Mouse (Mus musculus): ENCODE measurements around the gene Plce1. TPM values are rescaled to one million over a fixed set of nuclear protein-coding genes. Genes with fewer than 3 reads are reported as not detected.

The Plce1 gene
- polyA plus RNA-seq, 1 experiment from 2014 or later = 3.9 TPM

- no peaks in the 10 kb centered on the region for H3K27me3 ChIP-seq (ENCODE audit: control insufficient read depth, insufficient read depth, low read length)
- H3K4me3 ChIP-seq (ENCODE audit: low read depth, low read length) = no peak overlapping the region
- no peak overlapping the region for H3K4me2 ChIP-seq (ENCODE audit: low read depth, low read length)
- no peak overlapping the region for H3K9ac ChIP-seq (replicated peaks; ENCODE audit: low read depth, low read length)
- no peak overlapping the region for H3K27ac ChIP-seq (ENCODE audit: low read depth, low read length)
- no peaks in the 10 kb centered on the region for H3K4me1 ChIP-seq (ENCODE audit: control insufficient read depth, insufficient read depth, low read length)
- 88% methylated on average over 7 of the region's 7 CpGs for WGBS
- H3K9me3 ChIP-seq (ENCODE audit: control insufficient read depth, low read length) = no peaks in the 10 kb centered on the region
- no peaks in the 10 kb centered on the region for H3K36me3 ChIP-seq (ENCODE audit: control insufficient read depth, insufficient read depth, low read length)
- ATAC-seq (ENCODE audit: low read depth) = no peak
Measured at GRCm38 (mm10) chr19:38672015-38672600, 191.2 kb downstream of the Plce1 start.

DNA sequence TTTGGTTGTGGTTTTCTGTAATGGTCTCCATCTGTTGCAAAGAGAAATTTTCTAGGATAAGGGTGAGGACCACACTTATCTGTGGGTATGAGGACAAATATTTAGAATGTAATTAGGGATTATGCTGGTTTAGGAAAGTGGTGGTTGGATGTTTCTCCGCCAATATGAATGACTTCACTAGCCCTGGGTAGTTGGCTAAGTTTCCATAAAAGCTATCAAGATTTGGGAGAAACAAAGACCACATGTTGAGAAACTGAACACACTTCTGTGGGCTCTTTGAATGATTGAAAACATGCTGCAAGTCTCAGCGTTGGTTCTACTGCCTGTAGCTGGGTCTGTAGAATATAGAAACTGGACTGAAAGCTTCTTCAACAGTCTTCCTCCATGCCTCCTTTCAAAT is 193.0 kb downstream of the Plce1 start:
- Histone ChIP-seq H3K4me3 (ENCODE audit: low read depth, low read length) (no peak overlapping the region), H3K4me2 (ENCODE audit: low read depth, low read length) (no peak overlapping the region), H3K27ac (ENCODE audit: low read depth, low read length) (no peak overlapping the region), H3K9ac (replicated peaks; ENCODE audit: low read depth, low read length) (no peak overlapping the region), H3K9me3 (ENCODE audit: control insufficient read depth, low read length) (no peaks in the 10 kb centered on the region), H3K4me1 (ENCODE audit: control insufficient read depth, insufficient read depth, low read length) (no peaks in the 10 kb centered on the region), H3K36me3 (ENCODE audit: control insufficient read depth, insufficient read depth, low read length) (no peaks in the 10 kb centered on the region), H3K27me3 (ENCODE audit: control insufficient read depth, insufficient read depth, low read length) (no peaks in the 10 kb centered on the region)
- ATAC-seq (ENCODE audit: low read depth) = no peak
- WGBS = 75% methylated on average over 2 of the region's 2 CpGs

DNA sequence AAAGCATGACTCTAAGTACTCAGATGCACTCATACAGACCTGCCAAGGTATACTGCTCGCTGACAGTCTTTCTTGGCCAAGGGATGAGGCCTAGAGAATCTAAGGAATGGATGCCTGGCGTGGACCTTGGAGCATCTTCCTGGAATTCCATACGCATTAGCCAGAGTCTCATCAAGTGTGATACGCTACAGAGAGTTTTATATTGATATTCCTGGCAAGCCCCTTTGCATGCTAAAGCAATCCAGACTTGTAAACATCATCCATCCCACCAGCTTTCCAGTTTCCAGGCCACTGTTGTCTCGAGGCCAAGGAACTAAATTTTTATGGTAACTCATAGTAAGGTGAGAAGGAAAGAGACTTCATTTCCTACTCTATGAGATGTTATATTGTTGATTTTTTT is 197.7 kb downstream of the Plce1 start:
- no peak overlapping the region for H3K4me2 ChIP-seq (ENCODE audit: low read depth, low read length)
- no peaks in the 10 kb centered on the region for H3K4me1 ChIP-seq (ENCODE audit: control insufficient read depth, insufficient read depth, low read length)
- H3K27ac ChIP-seq (ENCODE audit: low read depth, low read length) = no peak overlapping the region
- no peak overlapping the region for H3K4me3 ChIP-seq (ENCODE audit: low read depth, low read length)
- no peaks in the 10 kb centered on the region for H3K9me3 ChIP-seq (ENCODE audit: control insufficient read depth, low read length)
- ATAC-seq (ENCODE audit: low read depth) = no peak
- H3K27me3 ChIP-seq (ENCODE audit: control insufficient read depth, insufficient read depth, low read length) = no peaks in the 10 kb centered on the region
- H3K36me3 ChIP-seq (ENCODE audit: control insufficient read depth, insufficient read depth, low read length) = no peaks in the 10 kb centered on the region
- H3K9ac ChIP-seq (replicated peaks; ENCODE audit: low read depth, low read length) = no peak overlapping the region
- 93% methylated on average over 5 of the region's 5 CpGs for WGBS

GRCm38 (mm10) chr19:38679520-38679919 is 198.6 kb downstream of the Plce1 start:
- Histone ChIP-seq H3K27me3 (ENCODE audit: control insufficient read depth, insufficient read depth, low read length) (no peaks in the 10 kb centered on the region), H3K27ac (ENCODE audit: low read depth, low read length) (no peak overlapping the region), H3K9ac (replicated peaks; ENCODE audit: low read depth, low read length) (no peak overlapping the region), H3K4me2 (ENCODE audit: low read depth, low read length) (no peak overlapping the region), H3K36me3 (ENCODE audit: control insufficient read depth, insufficient read depth, low read length) (no peaks in the 10 kb centered on the region), H3K4me1 (ENCODE audit: control insufficient read depth, insufficient read depth, low read length) (no peaks in the 10 kb centered on the region), H3K9me3 (ENCODE audit: control insufficient read depth, low read length) (no peaks in the 10 kb centered on the region), H3K4me3 (ENCODE audit: low read depth, low read length) (no peak overlapping the region)
- no peak for ATAC-seq (ENCODE audit: low read depth)
- WGBS = 93% methylated on average over 4 of the region's 4 CpGs

DNA sequence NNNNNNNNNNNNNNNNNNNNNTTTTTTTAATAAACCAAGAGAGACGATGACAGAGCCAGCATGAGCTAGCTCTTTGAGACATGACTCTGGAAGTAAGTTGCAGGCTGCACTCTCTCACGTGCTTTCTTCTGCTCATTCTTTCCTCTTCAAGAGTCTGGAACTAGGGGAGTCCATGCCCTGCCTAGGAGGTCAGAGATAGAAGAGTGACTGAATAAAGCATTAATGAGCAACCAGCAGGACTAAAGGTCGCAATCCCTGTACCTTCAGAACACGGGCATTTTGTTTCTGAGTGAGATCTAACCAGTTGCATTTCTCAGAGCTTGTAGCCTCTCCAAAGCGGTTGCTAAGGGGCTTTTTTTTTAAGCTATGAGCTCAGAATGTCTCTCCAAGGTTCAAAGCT is 206.4 kb downstream of the Plce1 start:
- H3K9ac ChIP-seq (replicated peaks; ENCODE audit: low read depth, low read length) = no peak overlapping the region
- no peaks in the 10 kb centered on the region for H3K36me3 ChIP-seq (ENCODE audit: control insufficient read depth, insufficient read depth, low read length)
- H3K4me2 ChIP-seq (ENCODE audit: low read depth, low read length) = no peak overlapping the region
- no peak overlapping the region for H3K27ac ChIP-seq (ENCODE audit: low read depth, low read length)
- no peak for ATAC-seq (ENCODE audit: low read depth)
- no peaks in the 10 kb centered on the region for H3K9me3 ChIP-seq (ENCODE audit: control insufficient read depth, low read length)
- H3K4me3 ChIP-seq (ENCODE audit: low read depth, low read length) = no peak overlapping the region
- WGBS = 71% methylated on average over 5 of the region's 5 CpGs
- H3K4me1 ChIP-seq (ENCODE audit: control insufficient read depth, insufficient read depth, low read length) = no peaks in the 10 kb centered on the region
- H3K27me3 ChIP-seq (ENCODE audit: control insufficient read depth, insufficient read depth, low read length) = no peaks in the 10 kb centered on the region

- Histone ChIP-seq H3K4me1 (ENCODE audit: control insufficient read depth, insufficient read depth, low read length) (no peaks in the 10 kb centered on the region), H3K9me3 (ENCODE audit: control insufficient read depth, low read length) (no peaks in the 10 kb centered on the region), H3K4me2 (ENCODE audit: low read depth, low read length) (no peak overlapping the region), H3K27ac (ENCODE audit: low read depth, low read length) (no peak overlapping the region), H3K36me3 (ENCODE audit: control insufficient read depth, insufficient read depth, low read length) (no peaks in the 10 kb centered on the region), H3K27me3 (ENCODE audit: control insufficient read depth, insufficient read depth, low read length) (no peaks in the 10 kb centered on the region), H3K9ac (replicated peaks; ENCODE audit: low read depth, low read length) (no peak overlapping the region), H3K4me3 (ENCODE audit: low read depth, low read length) (no peak overlapping the region)
- no peak for ATAC-seq (ENCODE audit: low read depth)
- 89% methylated on average over 4 of the region's 4 CpGs for WGBS
Measured at GRCm38 (mm10) chr19:38688741-38689507, 208.0 kb downstream of the Plce1 start.

DNA sequence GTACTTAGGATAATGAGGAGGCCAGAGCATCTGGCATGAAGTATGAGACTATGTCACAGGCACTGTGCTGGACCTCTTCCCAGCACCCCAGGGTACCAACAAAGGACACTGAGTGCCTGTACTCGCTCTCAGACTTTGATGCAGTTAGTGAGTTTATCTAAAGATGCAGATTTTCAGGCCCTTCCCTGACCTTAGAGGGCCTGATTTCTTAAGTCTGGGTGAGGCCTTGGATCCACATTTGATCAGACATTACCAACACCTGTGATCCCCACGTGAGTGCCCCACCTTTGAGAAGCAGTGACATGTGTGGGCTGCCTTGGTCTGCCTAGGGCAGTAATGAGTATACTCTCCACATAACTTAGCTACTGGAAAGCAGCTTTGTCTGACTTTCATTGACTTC is 209.4 kb downstream of the Plce1 start:
- Histone ChIP-seq H3K27me3 (ENCODE audit: control insufficient read depth, insufficient read depth, low read length) (no peaks in the 10 kb centered on the region), H3K4me3 (ENCODE audit: low read depth, low read length) (no peak overlapping the region), H3K36me3 (ENCODE audit: control insufficient read depth, insufficient read depth, low read length) (no peaks in the 10 kb centered on the region), H3K27ac (ENCODE audit: low read depth, low read length) (no peak overlapping the region), H3K4me2 (ENCODE audit: low read depth, low read length) (no peak overlapping the region), H3K4me1 (ENCODE audit: control insufficient read depth, insufficient read depth, low read length) (no peaks in the 10 kb centered on the region), H3K9ac (replicated peaks; ENCODE audit: low read depth, low read length) (no peak overlapping the region), H3K9me3 (ENCODE audit: control insufficient read depth, low read length) (no peaks in the 10 kb centered on the region)
- no peak for ATAC-seq (ENCODE audit: low read depth)
- 84% methylated on average over 2 of the region's 2 CpGs for WGBS

DNA sequence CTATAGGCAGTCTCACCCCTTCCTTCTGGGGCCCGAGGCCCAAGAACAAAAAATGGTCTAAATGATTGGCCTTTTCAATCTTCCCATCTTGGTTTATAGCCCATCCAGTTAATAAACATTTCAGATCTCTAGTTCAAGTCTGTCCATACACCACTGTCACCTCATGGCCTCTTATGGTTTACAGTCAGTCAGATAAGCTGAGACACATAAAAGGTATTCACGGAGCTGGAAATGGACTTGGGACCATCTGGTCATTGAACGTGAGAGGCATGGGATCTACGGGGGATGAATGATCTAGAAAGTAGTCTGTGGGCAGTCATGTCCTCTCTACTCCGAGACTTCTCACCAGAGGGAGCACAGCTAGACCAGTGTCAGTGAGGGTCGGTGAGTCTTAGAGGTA is 210.6 kb downstream of the Plce1 start:
- WGBS = 97% methylated on average over 6 of the region's 6 CpGs
- Histone ChIP-seq H3K9me3 (ENCODE audit: control insufficient read depth, low read length) (no peaks in the 10 kb centered on the region), H3K4me1 (ENCODE audit: control insufficient read depth, insufficient read depth, low read length) (no peaks in the 10 kb centered on the region), H3K4me2 (ENCODE audit: low read depth, low read length) (no peak overlapping the region), H3K9ac (replicated peaks; ENCODE audit: low read depth, low read length) (no peak overlapping the region), H3K4me3 (ENCODE audit: low read depth, low read length) (no peak overlapping the region), H3K27ac (ENCODE audit: low read depth, low read length) (no peak overlapping the region), H3K36me3 (ENCODE audit: control insufficient read depth, insufficient read depth, low read length) (no peaks in the 10 kb centered on the region), H3K27me3 (ENCODE audit: control insufficient read depth, insufficient read depth, low read length) (no peaks in the 10 kb centered on the region)
- no peak for ATAC-seq (ENCODE audit: low read depth)

- Histone ChIP-seq H3K9me3 (ENCODE audit: control insufficient read depth, low read length) (no peaks in the 10 kb centered on the region), H3K4me1 (ENCODE audit: control insufficient read depth, insufficient read depth, low read length) (no peaks in the 10 kb centered on the region), H3K4me2 (ENCODE audit: low read depth, low read length) (no peak overlapping the region), H3K4me3 (ENCODE audit: low read depth, low read length) (no peak overlapping the region), H3K27me3 (ENCODE audit: control insufficient read depth, insufficient read depth, low read length) (no peaks in the 10 kb centered on the region), H3K9ac (replicated peaks; ENCODE audit: low read depth, low read length) (no peak overlapping the region), H3K27ac (ENCODE audit: low read depth, low read length) (no peak overlapping the region), H3K36me3 (ENCODE audit: control insufficient read depth, insufficient read depth, low read length) (no peaks in the 10 kb centered on the region)
- 60% methylated on average over 2 of the region's 2 CpGs for WGBS
- ATAC-seq (ENCODE audit: low read depth) = no peak
Measured at GRCm38 (mm10) chr19:38693331-38693730, 212.4 kb downstream of the Plce1 start.

Data from neural tube, embryonic 14.5 days (tissue).